Mouse (Mus musculus) CH12.LX (cell line): ENCODE measurements at regions not wholly inside any gene's neighbourhood (a gene's known extent, or its start where the extent isn't known, plus 50 kb on each side); places are given as distances from the start of the nearest gene placed in this dataset.

ENCODE experiments used
- DNase-seq: peaks from one replicate; pipeline ENCODE4 v3.0.0-alpha.2; 2013; ENCODE audit errors: extremely low read depth
- H3K27ac ChIP-seq: 2 replicates; pipeline ENCODE4 v1.5.1; 2012; ENCODE audit warnings: low read depth, mild to moderate bottlenecking, control low read depth, moderate library complexity; ENCODE audit not compliant: insufficient read depth
- H3K27me3 ChIP-seq: replicated peaks from 2 replicates; pipeline ENCODE3; 2012; ENCODE audit warnings: inconsistent platforms
- H3K36me3 ChIP-seq, 2 experiments: replicated peaks in 1 of 2; 2 replicates each; pipeline versions ENCODE3 to v1.6.1; 2012; ENCODE audit warnings: inconsistent platforms in 1 of 2, low read length in 1 of 2, mild to moderate bottlenecking in 1 of 2, mixed read lengths in 1 of 2, moderate library complexity in 1 of 2; ENCODE audit not compliant: control insufficient read depth in 1 of 2, insufficient read depth in 1 of 2
- H3K4me1 ChIP-seq, 2 experiments: 2 replicates each; pipeline ENCODE4 v1.6.1; 2012; ENCODE audit warnings: inconsistent platforms in 1 of 2, moderate library complexity in 1 of 2; ENCODE audit not compliant: insufficient read depth in 2 of 2, control insufficient read depth in 1 of 2
- H3K4me2 ChIP-seq: 2 replicates; pipeline ENCODE4 v1.6.1; 2012; ENCODE audit warnings: low read depth, mild to moderate bottlenecking, control low read depth; ENCODE audit not compliant: poor library complexity, insufficient read depth, severe bottlenecking
- H3K4me3 ChIP-seq, 3 experiments: fragments of 150-350 bp in 1 of 3; sonication (generic) in 1 of 3; replicated peaks in 1 of 3; 2 replicates each; pipeline versions ENCODE3 to v1.5.1; 2011 to 2012; ENCODE audit warnings: low read depth in 2 of 3, low read length in 2 of 3, mild to moderate bottlenecking in 2 of 3, moderate library complexity in 2 of 3, control low read depth in 1 of 3, improper control_type of control experiment in 1 of 3, inconsistent platforms in 1 of 3, mixed read lengths in 1 of 3; ENCODE audit not compliant: poor library complexity in 1 of 3
- H3K79me2 ChIP-seq: replicated peaks from 2 replicates; pipeline ENCODE4 v1.6.1; 2012; ENCODE audit warnings: mild to moderate bottlenecking, moderate library complexity; ENCODE audit not compliant: control insufficient read depth, poor library complexity, insufficient read depth, severe bottlenecking; ENCODE audit errors: extremely low read depth
- H3K9ac ChIP-seq: 2 replicates; pipeline ENCODE4 v1.6.1; 2012; ENCODE audit warnings: low read depth, mild to moderate bottlenecking, control low read depth, moderate library complexity; ENCODE audit not compliant: insufficient read depth
- H3K9me3 ChIP-seq: replicated peaks from 2 replicates; pipeline ENCODE3; 2012; ENCODE audit warnings: low read length, inconsistent platforms, mixed read lengths
- EP300 ChIP-seq: IDR thresholded peaks from 2 replicates; pipeline ENCODE4 v1.6.1; 2011; ENCODE audit warnings: low read length, improper control_type of control experiment
- ETS1 ChIP-seq: conservative IDR thresholded peaks from 2 replicates; pipeline ENCODE4 v1.6.1; 2012; ENCODE audit warnings: low read depth, mild to moderate bottlenecking, inconsistent platforms, low read length, improper control_type of control experiment, moderate library complexity
- GABPA ChIP-seq: IDR thresholded peaks from 2 replicates; pipeline ENCODE4 v1.6.1; 2012; ENCODE audit warnings: low read depth, low read length, improper control_type of control experiment, inconsistent platforms; ENCODE audit not compliant: insufficient replicate concordance
- JUN ChIP-seq: IDR thresholded peaks from 2 replicates; pipeline ENCODE4 v1.6.1; 2011; ENCODE audit warnings: low read depth, mild to moderate bottlenecking, low read length, improper control_type of control experiment, moderate library complexity; ENCODE audit not compliant: insufficient read depth
- JUND ChIP-seq: conservative IDR thresholded peaks from 2 replicates; pipeline ENCODE4 v1.6.1; 2011; ENCODE audit warnings: low read depth, low read length, improper control_type of control experiment
- KAT2A ChIP-seq: IDR thresholded peaks from 2 replicates; pipeline ENCODE4 v1.6.1; 2012; ENCODE audit warnings: low read length, improper control_type of control experiment, inconsistent platforms; ENCODE audit not compliant: insufficient replicate concordance
- MAX ChIP-seq: IDR thresholded peaks from 2 replicates; pipeline ENCODE4 v1.6.1; 2011; ENCODE audit warnings: low read length, improper control_type of control experiment
- MEF2A ChIP-seq: IDR thresholded peaks from 2 replicates; pipeline ENCODE4 v1.6.1; 2014; ENCODE audit warnings: low read depth, mild to moderate bottlenecking, inconsistent platforms, low read length, improper control_type of control experiment, borderline replicate concordance
- MXI1 ChIP-seq: IDR thresholded peaks from 2 replicates; pipeline ENCODE4 v1.6.1; 2011; ENCODE audit warnings: mild to moderate bottlenecking, low read depth, low read length, improper control_type of control experiment
- MYC ChIP-seq: IDR thresholded peaks from 2 replicates; pipeline ENCODE4 v1.6.1; 2011; ENCODE audit warnings: low read depth, mild to moderate bottlenecking, improper control_type of control experiment, low read length
- NRF1 ChIP-seq: IDR thresholded peaks from 2 replicates; pipeline ENCODE4 v1.6.1; 2014; ENCODE audit warnings: low read depth, mild to moderate bottlenecking, inconsistent platforms, low read length, improper control_type of control experiment, moderate library complexity
- PAX5 ChIP-seq: IDR thresholded peaks from 2 replicates; pipeline ENCODE4 v1.6.1; 2012; ENCODE audit warnings: low read length, inconsistent platforms, mixed read lengths
- POLR2AphosphoS2 ChIP-seq: IDR thresholded peaks from 2 replicates; pipeline ENCODE4 v1.6.1; 2011; ENCODE audit warnings: low read depth, low read length, improper control_type of control experiment
- RCOR1 ChIP-seq: conservative IDR thresholded peaks from 2 replicates; pipeline ENCODE4 v1.6.1; 2012; ENCODE audit warnings: low read depth, mild to moderate bottlenecking, inconsistent platforms, low read length, improper control_type of control experiment
- SIN3A ChIP-seq: IDR thresholded peaks from 2 replicates; pipeline ENCODE4 v1.6.1; 2012; ENCODE audit warnings: low read length, improper control_type of control experiment, inconsistent platforms
- SMC3 ChIP-seq: IDR thresholded peaks from 2 replicates; pipeline ENCODE4 v1.6.1; 2011; ENCODE audit warnings: low read depth, low read length, improper control_type of control experiment
- TBP ChIP-seq: conservative IDR thresholded peaks from 2 replicates; pipeline ENCODE4 v1.6.1; 2011; ENCODE audit warnings: low read depth, low read length, improper control_type of control experiment
- TCF12 ChIP-seq: IDR thresholded peaks from 2 replicates; pipeline ENCODE4 v1.6.1; 2014; ENCODE audit warnings: low read depth, mild to moderate bottlenecking, inconsistent platforms, low read length, improper control_type of control experiment
- USF1 ChIP-seq: IDR thresholded peaks from 2 replicates; pipeline ENCODE4 v1.6.1; 2014; ENCODE audit warnings: low read depth, mild to moderate bottlenecking, inconsistent platforms, low read length, improper control_type of control experiment
- USF2 ChIP-seq: conservative IDR thresholded peaks from 2 replicates; pipeline ENCODE4 v1.6.1; 2011; ENCODE audit warnings: low read depth, low read length, improper control_type of control experiment
- ZKSCAN1 ChIP-seq: IDR thresholded peaks from 2 replicates; pipeline ENCODE4 v1.6.1; 2012; ENCODE audit warnings: low read depth, inconsistent platforms, low read length, improper control_type of control experiment, borderline replicate concordance
- ZNF384 ChIP-seq: IDR thresholded peaks from 2 replicates; pipeline ENCODE4 v1.6.1; 2012; ENCODE audit warnings: low read depth, low read length, improper control_type of control experiment, inconsistent platforms
- dilution Hi-C: fragments of 300-500 bp; cut with MboI; formaldehyde crosslinking; loops from 2 replicates; pipeline ENCODE4 v1.14.3; 2020; ENCODE audit warnings: low sequenced_read_pairs; ENCODE audit not compliant: extremely low pct_unique_long_range_greater_than_20kb, extremely low pct_ligation_motif_present
- in situ Hi-C: fragments of 300-500 bp; cut with MboI; formaldehyde crosslinking; loops from 3 replicates; pipeline ENCODE4 v1.14.3; 2019; ENCODE audit warnings: low sequenced_read_pairs, low pct_ligation_motif_present, low pct_unique_long_range_greater_than_20kb, mixed read lengths

DNA sequence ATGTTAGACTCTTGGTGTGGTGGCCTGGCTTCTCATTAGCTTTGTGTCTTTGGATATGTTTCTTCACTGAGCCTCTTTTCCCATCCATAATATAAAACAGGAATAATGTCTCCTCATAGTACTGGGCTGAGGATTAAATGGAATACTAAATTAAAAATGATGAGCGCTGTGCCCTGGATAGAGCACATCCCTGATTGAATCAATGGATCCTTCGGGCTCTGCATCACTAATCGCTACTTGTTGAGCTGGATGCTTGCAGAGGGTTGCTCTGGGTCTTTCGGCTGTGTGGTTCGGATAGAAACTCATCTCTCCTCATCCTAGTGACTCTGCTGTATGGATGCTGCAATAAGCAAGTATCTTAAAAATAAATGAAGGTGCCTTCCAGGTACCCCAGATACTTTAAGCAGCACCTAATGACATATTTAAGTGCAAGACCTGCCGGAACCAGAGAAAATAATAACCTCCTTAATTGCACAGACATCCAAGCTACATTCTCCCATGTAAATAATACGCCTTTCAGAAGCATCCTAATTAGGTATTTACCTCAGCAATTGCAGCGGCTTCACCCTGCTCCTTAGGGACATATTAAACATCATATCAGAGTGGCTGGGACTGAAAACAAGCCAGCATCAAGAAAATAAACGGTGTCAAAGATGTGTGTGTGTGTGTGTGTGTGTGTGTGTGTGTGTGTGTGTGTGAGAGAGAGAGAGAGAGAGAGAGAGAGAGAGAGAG, 56.5 kb upstream of the Slc24a4 start:
- H3K27me3 ChIP-seq: peaks cover 3% of the 10 kb centered on the region
- no peaks in the 10 kb centered on the region for H3K79me2 ChIP-seq
- H3K4me3 ChIP-seq: no peak overlapping the region
- TF ChIP-seq TBP (no peak), NRF1 (no peak), ETS1 (no peak), POLR2AphosphoS2 (no peak), MEF2A (no peak), MYC (no peak), ZNF384 (no peak), GABPA (no peak), MAX (no peak), JUN (no peak), KAT2A (no peak), RCOR1 (no peak), SMC3 (no peak), PAX5 (no peak), MXI1 (no peak), JUND (no peak), ZKSCAN1 (no peak)
- no peak overlapping the region for H3K4me2 ChIP-seq
- peaks cover 13 to 25% of the 10 kb centered on the region in 2 experiments for H3K4me1 ChIP-seq
- in situ Hi-C loops (no loop called here), dilution Hi-C loops (no loop called here)
- H3K36me3 ChIP-seq: no peaks in the 10 kb centered on the region
- H3K27ac ChIP-seq: no peak overlapping the region
- no peak overlapping the region for H3K9ac ChIP-seq
- DNase-seq: no peak
- no peaks in the 10 kb centered on the region for H3K9me3 ChIP-seq

DNA sequence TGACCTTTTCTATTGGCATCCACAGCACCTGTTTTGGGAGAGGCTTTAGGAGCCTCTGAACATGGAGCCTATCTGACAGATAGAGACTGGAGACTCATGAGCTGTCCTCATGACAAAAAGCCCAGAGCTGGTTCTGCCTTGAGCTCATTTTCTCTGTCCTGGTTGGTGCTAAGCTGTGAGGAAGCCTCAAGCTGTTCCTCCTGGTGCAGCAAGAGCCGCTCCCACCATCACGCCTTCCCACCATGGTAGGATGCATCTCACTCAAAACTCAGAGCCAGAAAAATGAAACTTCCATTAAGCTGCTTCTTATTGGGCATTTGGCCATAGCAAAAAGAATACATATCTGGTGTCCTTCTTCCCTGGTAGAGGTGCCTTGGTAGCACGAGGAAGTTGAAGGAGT, 55.0 kb upstream of the Slc24a4 start:
- dilution Hi-C loops: no loop called here

More for the DNA sequence above, 55.0 kb upstream of the Slc24a4 start:
- no peak overlapping the region for H3K9ac ChIP-seq
- peaks cover 3% of the 10 kb centered on the region for H3K27me3 ChIP-seq
- TF ChIP-seq EP300 (no peak), JUN (no peak), MEF2A (no peak), USF1 (no peak), TCF12 (no peak), USF2 (no peak), RCOR1 (no peak), JUND (no peak), SIN3A (no peak)
- H3K79me2 ChIP-seq: no peaks in the 10 kb centered on the region
- in situ Hi-C loops: no loop called here
- no peaks in the 10 kb centered on the region for H3K9me3 ChIP-seq
- peaks cover 21 to 34% of the 10 kb centered on the region in 2 experiments for H3K4me1 ChIP-seq
- H3K27ac ChIP-seq: no peak overlapping the region
- no peak overlapping the region for H3K4me2 ChIP-seq
- no peak for DNase-seq
- H3K4me3 ChIP-seq: no peak overlapping the region
- no peaks in the 10 kb centered on the region for H3K36me3 ChIP-seq
